Mouse (Mus musculus) cerebellum, adult 9-11 months (tissue): ENCODE measurements around the gene Pdc.
"Not testable (repeated sequence)": the region's sequence is repeated elsewhere in the genome, so short reads cannot be mapped to it uniquely, and the experiment has no call there.

Source experiments
- DNase-seq: peaks from one replicate; pipeline ENCODE4 v3.0.0; 2022

Pdc gene

GRCm38 (mm10) chr1:150319205-150319604 is at the start of gene Pdc:
Gene Pdc, plus strand, starts transcription at chr1:150319417.
- DNase-seq, result no peak

- DNase-seq, result not testable (repeated sequence)
Measured at GRCm38 (mm10) chr1:150294051-150294450, 25.2 kb upstream of the Pdc start.

GRCm38 (mm10) chr1:150307599-150307998 is 11.6 kb upstream of the Pdc start:
- DNase-seq, result no peak

GRCm38 (mm10) chr1:150335111-150335510 is 15.9 kb downstream of the Pdc start:
- DNase-seq, result no peak

- DNase-seq, result no peak
Measured at GRCm38 (mm10) chr1:150360864-150361263, 41.6 kb downstream of the Pdc start.

GRCm38 (mm10) chr1:150372895-150373294 is 53.7 kb downstream of the Pdc start:
- no peak for DNase-seq

GRCm38 (mm10) chr1:150374247-150374646 is 55.0 kb downstream of the Pdc start:
- DNase-seq, result no peak
